ENCODE assay signal across 8 mouse cellular contexts in the genomic region with DNA sequence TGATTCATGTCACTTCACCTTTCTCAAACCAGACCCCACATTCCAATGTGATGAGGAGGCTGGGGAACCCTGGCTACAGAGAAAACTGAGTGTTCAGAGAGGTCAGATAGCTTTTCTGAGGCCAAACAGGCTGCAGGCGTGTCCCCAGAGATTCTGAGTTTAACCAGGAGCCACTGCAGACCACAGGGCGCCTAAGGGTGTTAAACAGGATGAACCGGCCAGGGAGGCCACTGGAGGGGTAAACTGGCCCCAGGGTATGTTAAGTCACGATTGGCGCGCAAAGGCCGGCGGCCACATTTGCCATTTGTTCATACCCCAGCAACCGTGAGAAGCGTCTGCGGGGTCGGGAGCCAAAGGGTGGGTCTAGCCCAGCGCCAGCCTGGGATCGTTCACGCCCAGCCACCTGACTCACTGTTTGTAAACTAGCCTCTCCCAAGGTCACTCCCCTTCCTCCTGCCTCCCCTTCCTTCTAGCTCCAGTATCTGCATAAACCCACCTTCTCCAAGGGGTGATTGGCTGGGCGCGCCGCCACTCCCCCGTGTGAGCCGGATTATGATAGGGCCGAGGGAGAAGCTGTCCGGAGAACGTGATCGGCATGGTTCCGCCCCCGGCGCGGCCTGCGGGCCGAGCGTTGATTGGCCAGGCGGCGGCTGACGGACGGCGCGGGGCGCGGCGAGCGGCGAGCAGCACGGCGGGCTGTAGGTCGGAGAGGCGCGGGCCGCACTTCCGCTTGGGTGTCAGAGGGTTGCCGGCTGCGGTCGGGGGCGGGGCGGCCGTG. TPM values are rescaled to one million over a fixed set of nuclear protein-coding genes. Genes with fewer than 3 reads are reported as not detected.
DNase-seq lines count a peak whose midpoint lies in the region; ATAC-seq lines count a peak whose summit lies in the region.

A gene (plus strand): TSS at position 646 of the 778 bp plus-strand sequence.

- H3K36me3 ChIP-seq in forebrain, embryonic 14.5 days (ENCODE audit: control insufficient read depth, insufficient read depth, low read length), result peaks cover 7% of the 10 kb centered on the region; the same call in 1 of the 2 replicates
- H3K36me3 ChIP-seq in neural tube, embryonic 15.5 days, result peaks cover 10% of the 10 kb centered on the region; the same call in 1 of the 2 replicates

- intact Hi-C loops in heart, postnatal 14 days (cut with DNase I), result no loop called here

- peak; percentile 99 for DNase-seq in ES-CJ7 (ENCODE audit: low read depth, low spot score)
- peak; percentile 100 for DNase-seq in cerebellum, adult 11 months
- DNase-seq in forebrain, embryonic 14.5 days (ENCODE audit: low spot score), result peak; percentile 98
- peak; percentile 99 to 100 for DNase-seq in heart, postnatal 14 days
- DNase-seq in layer of hippocampus, adult 11-12 months (ENCODE audit: low spot score), result peak; percentile 100
- peak; percentile 100 for DNase-seq in lung, adult 18-20 months
- DNase-seq in testis, postnatal 14 days (ENCODE audit: low spot score), result peak; percentile 100

- H3K4me3 ChIP-seq in forebrain, embryonic 14.5 days (ENCODE audit: low read depth, low read length), result peak within 1 kb of the TSS; percentile 79
- peak within 1 kb of the TSS; percentile 96 for H3K4me3 ChIP-seq in neural tube, embryonic 15.5 days (replicated peaks)

- peak within 1 kb of the TSS; percentile 84 for H3K27ac ChIP-seq in forebrain, embryonic 14.5 days (ENCODE audit: low read depth, low read length)
- peak within 1 kb of the TSS; percentile 83 for H3K27ac ChIP-seq in neural tube, embryonic 15.5 days (replicated peaks)

- no peaks in the 10 kb centered on the region for H3K9me3 ChIP-seq in forebrain, embryonic 14.5 days (replicated peaks; ENCODE audit: control insufficient read depth, low read length)
- no peaks in the 10 kb centered on the region for H3K9me3 ChIP-seq in neural tube, embryonic 15.5 days (replicated peaks)

- H3K4me1 ChIP-seq in forebrain, embryonic 14.5 days (ENCODE audit: control insufficient read depth, insufficient read depth, low read length), result peaks cover 46% of the 10 kb centered on the region
- peaks cover 54% of the 10 kb centered on the region for H3K4me1 ChIP-seq in neural tube, embryonic 15.5 days

- peak; percentile 97 for ATAC-seq in forebrain, embryonic 14.5 days
- ATAC-seq in neural tube, embryonic 15.5 days (ENCODE audit: low FRiP score), result peak; percentile 98

- H3K4me2 ChIP-seq in forebrain, embryonic 14.5 days (ENCODE audit: low read length), result peak within 1 kb of the TSS; percentile 94
- H3K4me2 ChIP-seq in neural tube, embryonic 15.5 days, result peak within 1 kb of the TSS; percentile 95

- no peaks in the 10 kb centered on the region for H3K27me3 ChIP-seq in forebrain, embryonic 14.5 days (replicated peaks; ENCODE audit: control insufficient read depth, insufficient read depth, low read length)
- no peaks in the 10 kb centered on the region for H3K27me3 ChIP-seq in neural tube, embryonic 15.5 days (replicated peaks)

- 1% methylated on average over 50 of the region's 55 CpGs for WGBS in forebrain, embryonic 14.5 days
- 1% methylated on average over 53 of the region's 55 CpGs for WGBS in neural tube, embryonic 15.5 days

- H3K9ac ChIP-seq in forebrain, embryonic 14.5 days (ENCODE audit: low read length), result peak within 1 kb of the TSS; percentile 82
- peak within 1 kb of the TSS; percentile 76 for H3K9ac ChIP-seq in neural tube, embryonic 15.5 days (replicated peaks)

RNA-seq across cellular contexts. Expression of the gene that starts here (rescaled TPM):
- polyA plus RNA-seq in forebrain, embryonic 14.5 days (2014; fragmentation: Nextera tagmentation; extraction: Ambion mirVana), result 59.9 and 66.0 TPM in 2 replicates
- total RNA-seq in heart, postnatal 14 days (2021), result 10 to 100 TPM; 33.4 to 35.7 TPM
- polyA plus RNA-seq in neural tube, embryonic 15.5 days (2015; fragmentation: Nextera tagmentation; extraction: Ambion mirVana), result 63.8 and 71.8 TPM in 2 replicates

Comparison
In these comparisons a context has a peak if more than half of its experiments do, and no peak if none do; other contexts are left out.
1. Peak in every context shown above with its lines: DNase-seq, ATAC-seq, H3K4me3 ChIP-seq and H3K27ac ChIP-seq.